Mouse (Mus musculus): ENCODE results near the gene Gng7. TPM values are rescaled to one million over a fixed set of nuclear protein-coding genes. Genes with fewer than 3 reads are reported as not detected.

The Gng7 gene
- total and polyA plus RNA-seq, 2 experiments from 2014 or later, result 0.11 to 0.64 TPM

GRCm38 (mm10) chr10:81024346-81024937 is 9.7 kb upstream of the Gng7 start:
- Histone ChIP-seq H3K4me1 (ENCODE audit: control insufficient read depth, insufficient read depth) (no peaks in the 10 kb centered on the region), H3K4me3 (ENCODE audit: low read depth, low read length) (no peak overlapping the region), H3K9me3 (replicated peaks; ENCODE audit: control insufficient read depth, low read length) (no peaks in the 10 kb centered on the region), H3K27ac (ENCODE audit: low read depth) (no peak overlapping the region), H3K4me2 (ENCODE audit: low read depth, low read length) (no peak overlapping the region), H3K9ac (replicated peaks; ENCODE audit: low read depth, low read length) (no peak overlapping the region), H3K36me3 (replicated peaks; ENCODE audit: control insufficient read depth, insufficient read depth, low read length) (no peaks in the 10 kb centered on the region), H3K27me3 (ENCODE audit: control insufficient read depth, insufficient read depth, low read length) (peaks cover 43% of the 10 kb centered on the region)
- DNase-seq (ENCODE audit: low spot score) (no peak), ATAC-seq (ENCODE audit: insufficient read depth, low read depth) (no peak)
- 57% methylated on average over 5 of the region's 5 CpGs for WGBS
- TF ChIP-seq CTCF (IDR thresholded peaks at IDR 0.05; ENCODE audit: low read depth), result no peak
- TF ChIP-seq EP300 (IDR thresholded peaks at IDR 0.05; ENCODE audit: low read depth), result no peak

- H3K27me3 ChIP-seq (ENCODE audit: control insufficient read depth, insufficient read depth, low read length), result peaks cover 43% of the 10 kb centered on the region
- TF ChIP-seq EP300 (IDR thresholded peaks at IDR 0.05; ENCODE audit: low read depth), result no peak
- 0 out of 2 replicates have a peak, but pooled peaks have one; percentile 5 for TF ChIP-seq CTCF (IDR thresholded peaks at IDR 0.05; ENCODE audit: low read depth)
- no peak overlapping the region for H3K9ac ChIP-seq (replicated peaks; ENCODE audit: low read depth, low read length)
- DNase-seq (ENCODE audit: low spot score) (no peak), ATAC-seq (ENCODE audit: insufficient read depth, low read depth) (no peak)
- no peaks in the 10 kb centered on the region for H3K36me3 ChIP-seq (replicated peaks; ENCODE audit: control insufficient read depth, insufficient read depth, low read length)
- 61% methylated on average over 8 of the region's 8 CpGs for WGBS
- no peak overlapping the region for H3K4me2 ChIP-seq (ENCODE audit: low read depth, low read length)
- H3K4me3 ChIP-seq (ENCODE audit: low read depth, low read length), result no peak overlapping the region
- no peaks in the 10 kb centered on the region for H3K4me1 ChIP-seq (ENCODE audit: control insufficient read depth, insufficient read depth)
- H3K9me3 ChIP-seq (replicated peaks; ENCODE audit: control insufficient read depth, low read length), result no peaks in the 10 kb centered on the region
- H3K27ac ChIP-seq (ENCODE audit: low read depth), result no peak overlapping the region
These were observed 8.0 kb upstream of the Gng7 start for GRCm38 (mm10) chr10:81022744-81023143.

GRCm38 (mm10) chr10:81021547-81022110 is 6.9 kb upstream of the Gng7 start:
- no peak for ATAC-seq (ENCODE audit: insufficient read depth, low read depth)
- Histone ChIP-seq H3K4me1 (ENCODE audit: control insufficient read depth, insufficient read depth) (no peaks in the 10 kb centered on the region), H3K9me3 (replicated peaks; ENCODE audit: control insufficient read depth, low read length) (no peaks in the 10 kb centered on the region), H3K36me3 (replicated peaks; ENCODE audit: control insufficient read depth, insufficient read depth, low read length) (no peaks in the 10 kb centered on the region), H3K9ac (replicated peaks; ENCODE audit: low read depth, low read length) (no peak overlapping the region), H3K27me3 (ENCODE audit: control insufficient read depth, insufficient read depth, low read length) (peaks cover 43% of the 10 kb centered on the region), H3K4me2 (ENCODE audit: low read depth, low read length) (no peak overlapping the region), H3K4me3 (ENCODE audit: low read depth, low read length) (no peak overlapping the region), H3K27ac (ENCODE audit: low read depth) (no peak overlapping the region)
- DNase-seq (ENCODE audit: low spot score), result no peak
- no peak for TF ChIP-seq CTCF (IDR thresholded peaks at IDR 0.05; ENCODE audit: low read depth)
- 11% methylated on average over 22 of the region's 26 CpGs for WGBS

DNA sequence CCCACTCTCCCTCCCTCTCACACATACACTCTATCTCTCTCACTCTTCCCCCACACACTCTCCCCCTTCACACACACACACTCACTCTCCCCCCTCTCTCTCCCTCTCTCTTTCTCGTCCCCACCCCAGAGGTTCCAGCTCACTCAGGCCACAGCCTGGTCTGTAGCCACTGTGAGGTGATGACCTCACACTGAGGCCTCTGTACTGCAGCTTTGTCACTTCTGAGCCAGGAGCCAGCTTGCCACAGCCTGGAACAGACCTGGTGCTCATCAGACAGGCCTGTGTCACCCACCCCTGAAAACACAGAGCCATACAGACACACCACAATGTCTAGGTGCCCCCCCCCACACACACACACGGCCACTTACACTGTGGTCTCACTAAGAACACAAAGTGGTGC is 5.5 kb upstream of the Gng7 start:
- Histone ChIP-seq H3K9me3 (replicated peaks; ENCODE audit: control insufficient read depth, low read length) (no peaks in the 10 kb centered on the region), H3K4me3 (ENCODE audit: low read depth, low read length) (no peak overlapping the region), H3K4me1 (ENCODE audit: control insufficient read depth, insufficient read depth) (no peaks in the 10 kb centered on the region), H3K9ac (replicated peaks; ENCODE audit: low read depth, low read length) (no peak overlapping the region), H3K27me3 (ENCODE audit: control insufficient read depth, insufficient read depth, low read length) (peaks cover 39% of the 10 kb centered on the region), H3K36me3 (replicated peaks; ENCODE audit: control insufficient read depth, insufficient read depth, low read length) (no peaks in the 10 kb centered on the region), H3K27ac (ENCODE audit: low read depth) (no peak overlapping the region), H3K4me2 (ENCODE audit: low read depth, low read length) (no peak overlapping the region)
- no peak for ATAC-seq (ENCODE audit: insufficient read depth, low read depth)
- 50% methylated on average over 2 of the region's 2 CpGs for WGBS
- no peak for DNase-seq (ENCODE audit: low spot score)
- TF ChIP-seq CTCF (IDR thresholded peaks at IDR 0.05; ENCODE audit: low read depth) (no peak), EP300 (IDR thresholded peaks at IDR 0.05; ENCODE audit: low read depth) (no peak)

- Histone ChIP-seq H3K27ac (ENCODE audit: low read depth) (no peak overlapping the region), H3K36me3 (replicated peaks; ENCODE audit: control insufficient read depth, insufficient read depth, low read length) (no peaks in the 10 kb centered on the region), H3K9me3 (replicated peaks; ENCODE audit: control insufficient read depth, low read length) (no peaks in the 10 kb centered on the region), H3K27me3 (ENCODE audit: control insufficient read depth, insufficient read depth, low read length) (peaks cover 34% of the 10 kb centered on the region), H3K4me3 (ENCODE audit: low read depth, low read length) (no peak overlapping the region), H3K4me2 (ENCODE audit: low read depth, low read length) (no peak overlapping the region), H3K9ac (replicated peaks; ENCODE audit: low read depth, low read length) (no peak overlapping the region), H3K4me1 (ENCODE audit: control insufficient read depth, insufficient read depth) (no peaks in the 10 kb centered on the region)
- ATAC-seq (ENCODE audit: insufficient read depth, low read depth) (no peak), DNase-seq (ENCODE audit: low spot score) (no peak)
- 75% methylated on average over 6 of the region's 6 CpGs for WGBS
- TF ChIP-seq EP300 (IDR thresholded peaks at IDR 0.05; ENCODE audit: low read depth), result no peak
- TF ChIP-seq CTCF (IDR thresholded peaks at IDR 0.05; ENCODE audit: low read depth), result no peak
These were observed 4.9 kb upstream of the Gng7 start for GRCm38 (mm10) chr10:81019687-81020086.

DNA sequence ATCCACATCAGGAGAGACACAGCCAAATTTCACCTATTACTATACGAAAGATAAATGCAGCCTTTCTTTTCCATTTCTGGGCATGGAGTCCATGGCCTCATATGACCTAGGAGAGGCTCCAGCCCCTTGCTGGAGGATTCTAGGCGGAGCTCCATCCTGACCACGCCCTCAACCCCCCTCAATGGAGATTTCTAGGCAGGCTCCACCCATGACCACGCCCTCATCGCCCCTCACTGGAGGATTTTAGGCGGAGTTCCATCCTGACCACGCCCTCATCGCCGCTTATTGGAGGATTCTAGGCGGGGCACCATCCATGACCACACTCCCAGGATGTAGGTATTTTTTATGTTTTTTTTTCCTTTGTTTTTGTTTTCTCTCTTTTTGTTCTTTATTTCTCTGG is 3.6 kb upstream of the Gng7 start:
- WGBS, result 34% methylated on average over 10 of the region's 10 CpGs
- peak; percentile 21 for DNase-seq (ENCODE audit: low spot score)

More for the DNA sequence above, 3.6 kb upstream of the Gng7 start:
- Histone ChIP-seq H3K4me3 (ENCODE audit: low read depth, low read length) (no peak overlapping the region), H3K4me1 (ENCODE audit: control insufficient read depth, insufficient read depth) (no peaks in the 10 kb centered on the region), H3K9me3 (replicated peaks; ENCODE audit: control insufficient read depth, low read length) (no peaks in the 10 kb centered on the region), H3K27ac (ENCODE audit: low read depth) (no peak overlapping the region), H3K4me2 (ENCODE audit: low read depth, low read length) (no peak overlapping the region), H3K27me3 (ENCODE audit: control insufficient read depth, insufficient read depth, low read length) (peaks cover 21% of the 10 kb centered on the region; the same call in 1 of the 2 replicates), H3K36me3 (replicated peaks; ENCODE audit: control insufficient read depth, insufficient read depth, low read length) (no peaks in the 10 kb centered on the region), H3K9ac (replicated peaks; ENCODE audit: low read depth, low read length) (no peak overlapping the region)
- TF ChIP-seq EP300 (IDR thresholded peaks at IDR 0.05; ENCODE audit: low read depth), result no peak
- no peak for TF ChIP-seq CTCF (IDR thresholded peaks at IDR 0.05; ENCODE audit: low read depth)
- no peak for ATAC-seq (ENCODE audit: insufficient read depth, low read depth)
